Mouse (Mus musculus) embryonic fibroblast, embryonic 13.5 days (primary cell): Measurements from ENCODE around the gene Nlrp3.

Source experiments
- CTCF ChIP-seq: IDR thresholded peaks from 2 replicates; pipeline ENCODE4 v1.5.1; 2011; ENCODE audit warnings: mild to moderate bottlenecking, control low read depth, low read length, moderate library complexity, borderline replicate concordance; ENCODE audit not compliant: insufficient read depth
- POLR2A ChIP-seq: IDR thresholded peaks from 2 replicates; pipeline ENCODE4 v1.6.1; 2011; ENCODE audit warnings: low read depth, mild to moderate bottlenecking, control low read depth, low read length, moderate library complexity

DNA sequence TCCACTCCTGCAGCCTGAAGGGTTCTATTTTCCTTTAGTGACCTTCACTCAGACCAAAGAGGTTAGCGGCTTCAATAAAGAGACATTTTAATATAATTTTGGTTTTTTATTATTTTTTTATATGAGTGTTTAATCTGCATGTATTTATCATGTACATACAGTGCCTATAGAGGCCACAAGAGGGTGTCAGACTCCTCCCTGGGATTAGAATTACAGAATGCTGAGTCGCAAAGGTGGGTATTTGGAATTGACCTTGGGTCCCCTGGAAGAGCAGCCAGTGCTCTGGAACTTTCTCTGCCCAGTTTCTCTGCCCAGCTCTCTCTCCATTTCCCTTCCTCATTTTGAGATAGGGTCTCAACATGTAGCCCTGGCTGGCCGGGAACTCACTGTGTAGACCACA lies 27.8 kb upstream of the Nlrp3 start:
- TF ChIP-seq POLR2A (no peak), CTCF (no peak)
